Mouse (Mus musculus) adrenal gland, postnatal 36 days (tissue): ENCODE measurements around the gene Olfr1305. TPM values are rescaled to one million over a fixed set of nuclear protein-coding genes. Genes with fewer than 3 reads are reported as not detected.

Experiments used
- DNase-seq, 2 experiments: peaks; one replicate each; pipeline ENCODE4 v3.0.0; 2021; ENCODE audit warnings: mixed read lengths in 1 of 2
- long read RNA-seq, 2 experiments: library from polyadenylated mRNA; stranded (forward); transcript quantifications; one replicate each; pipeline ENCODE4 v2.0.0; 2021; ENCODE audit warnings: borderline sequencing depth in 2 of 2
- total RNA-seq, 2 experiments: library from RNA; stranded (reverse); gene quantifications; 2 replicates each; pipeline ENCODE4 v1.2.3; 2021

Gene Olfr1305
- not detected for total RNA-seq
- long read RNA-seq, experiment 1: 0 reads
- long read RNA-seq, experiment 2: 0 reads

DNA sequence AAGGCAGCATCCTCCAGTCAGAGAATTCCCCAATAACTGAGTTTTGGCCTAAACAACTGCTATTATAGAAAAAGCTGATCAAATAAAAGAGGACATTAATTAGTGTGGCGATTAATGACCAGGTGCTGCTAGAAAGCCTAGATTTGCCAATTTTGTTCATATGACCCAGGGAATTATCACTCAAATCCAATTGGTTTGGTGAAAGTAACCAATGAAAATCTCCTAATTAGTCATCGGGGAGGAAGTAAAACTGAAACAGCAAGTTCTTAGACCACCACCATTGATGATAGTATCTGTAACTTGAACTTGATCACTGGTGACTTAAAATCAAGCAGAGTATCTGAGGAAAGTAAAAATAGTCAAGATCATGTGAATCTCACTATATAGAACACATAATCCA is at the start of gene Olfr1305:
Olfr1305 (minus strand) TSS at position 101 of the 400 bp plus-strand sequence.
- DNase-seq: no peak

DNA sequence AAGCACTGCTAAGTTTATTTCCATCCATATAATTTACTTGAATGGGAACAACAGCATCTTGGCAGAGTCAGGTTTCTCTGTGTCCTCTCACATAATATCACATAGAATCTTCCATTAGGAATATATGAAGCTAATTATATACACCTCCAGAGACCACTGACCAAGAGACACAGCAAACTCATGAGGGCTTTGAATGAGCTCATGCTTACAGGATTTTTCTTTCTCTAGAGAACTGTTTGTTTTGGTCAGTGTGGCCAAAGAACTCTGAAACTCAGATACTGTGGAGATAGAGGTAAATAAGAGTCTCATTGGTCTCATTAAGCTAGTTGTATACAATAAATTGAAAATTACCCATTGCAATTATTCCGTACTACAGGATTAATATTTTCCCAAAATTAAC is 39.2 kb upstream of the Olfr1305 start, which contains the start of gene Olfr1306:
Olfr1306 (minus strand) TSS at position 101 of the 400 bp plus-strand sequence.
- DNase-seq: no peak

- DNase-seq: no peak
Measured at GRCm38 (mm10) chr2:111820240-111820639, 56.7 kb downstream of the Olfr1305 start, which contains the start of gene Olfr1303. TSS of gene Olfr1303 (minus strand) at chr2:111820340.

Other genes with a start within 250 kb of the Olfr1305 start
- gene Olfr1298, start 227.9 kb downstream of the Olfr1305 start, total RNA-seq: not detected
- gene Olfr1299, start 215.7 kb downstream of the Olfr1305 start, total RNA-seq: not detected
- not detected for gene Olfr1301, start 126.1 kb downstream of the Olfr1305 start, total RNA-seq
- gene Olfr1302, start 99.7 kb downstream of the Olfr1305 start, total RNA-seq: not detected
- not detected for gene Olfr1303, start 56.8 kb downstream of the Olfr1305 start, total RNA-seq
- not detected for gene Olfr1306, start 39.1 kb upstream of the Olfr1305 start, total RNA-seq
- under 1 TPM in 1 of 2 experiments, not detected in 1; 0.03 TPM for gene Olfr1307, start 72.3 kb upstream of the Olfr1305 start, total RNA-seq
- gene Olfr1308, start 87.8 kb upstream of the Olfr1305 start, total RNA-seq: not detected
- gene Olfr1309, start 113.1 kb upstream of the Olfr1305 start, total RNA-seq: not detected
- not detected for gene Olfr1310, start 135.6 kb upstream of the Olfr1305 start, total RNA-seq
- not detected for gene Olfr1311, start 147.3 kb upstream of the Olfr1305 start, total RNA-seq
- gene Olfr1312, start 173.1 kb upstream of the Olfr1305 start, total RNA-seq: not detected
- not detected for gene Olfr1313, start 200.7 kb upstream of the Olfr1305 start, total RNA-seq
- not detected for gene Olfr1314, start 219.6 kb upstream of the Olfr1305 start, total RNA-seq
- gene Olfr1315-ps1, start 238.3 kb upstream of the Olfr1305 start, total RNA-seq: not detected